Mouse (Mus musculus): ENCODE data around the gene Axin1.

DNA sequence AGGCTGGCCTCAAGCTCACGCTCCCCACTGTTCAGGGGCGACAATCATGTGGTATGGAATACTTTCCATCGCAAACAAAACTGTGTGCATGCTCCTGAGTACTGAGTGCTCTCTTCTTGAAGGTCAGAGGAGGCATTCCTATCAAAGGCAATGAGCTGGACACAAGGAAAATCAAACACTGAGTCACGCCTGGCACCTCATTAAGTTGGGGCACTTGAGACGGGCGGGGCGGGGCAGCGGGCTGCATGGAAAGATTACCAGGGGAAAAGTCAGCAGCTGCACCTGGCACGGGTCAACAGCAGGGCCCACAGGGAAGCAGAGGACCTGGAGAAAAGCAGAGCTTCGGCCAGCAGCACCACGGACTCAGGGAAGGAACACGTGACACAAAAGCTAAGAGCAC, 86.7 kb downstream of the Axin1 start:
- TF ChIP-seq POLR2A (IDR thresholded peaks at IDR 0.05; ENCODE audit: insufficient read depth, low read length): no peak
- TF ChIP-seq CTCF (IDR thresholded peaks at IDR 0.05; ENCODE audit: low read depth, low read length): no peak
